Mouse (Mus musculus): ENCODE results near the gene Marveld3. TPM values are rescaled to one million over a fixed set of nuclear protein-coding genes. Genes with fewer than 3 reads are reported as not detected.

The Marveld3 gene
- total and polyA plus RNA-seq, 2 experiments from 2014 or later, result 0.36 to 1.9 TPM

DNA sequence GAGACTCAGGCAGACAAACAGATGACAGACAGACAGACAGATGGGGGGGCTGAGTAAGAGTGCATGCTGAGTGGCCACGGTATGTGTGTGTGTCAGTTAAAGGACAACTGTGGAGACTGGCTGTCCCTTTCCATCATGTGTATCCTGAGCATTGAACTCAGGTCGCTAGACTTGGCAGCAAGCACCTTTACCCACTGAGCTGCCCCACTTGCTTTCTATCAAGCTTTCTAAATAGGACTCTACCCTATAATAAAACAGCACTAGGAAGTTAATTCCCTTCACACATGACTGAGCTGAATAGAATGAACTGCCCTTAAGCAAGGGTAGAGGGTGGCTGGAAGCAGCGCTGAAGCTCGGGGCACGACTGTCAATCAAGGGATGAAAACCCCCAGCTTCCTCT, 30.2 kb upstream of the Marveld3 start:
- Histone ChIP-seq H3K4me2 (ENCODE audit: low read depth, low read length) (no peak overlapping the region), H3K36me3 (replicated peaks; ENCODE audit: control insufficient read depth, insufficient read depth, low read length) (no peaks in the 10 kb centered on the region), H3K27me3 (ENCODE audit: control insufficient read depth, insufficient read depth, low read length) (no peaks in the 10 kb centered on the region), H3K9me3 (replicated peaks; ENCODE audit: control insufficient read depth, low read length) (no peaks in the 10 kb centered on the region), H3K4me1 (ENCODE audit: control insufficient read depth, insufficient read depth) (no peaks in the 10 kb centered on the region), H3K27ac (ENCODE audit: low read depth) (no peak overlapping the region), H3K9ac (replicated peaks; ENCODE audit: low read depth, low read length) (no peak overlapping the region), H3K4me3 (ENCODE audit: low read depth, low read length) (no peak overlapping the region)
- TF ChIP-seq EP300 (IDR thresholded peaks at IDR 0.05; ENCODE audit: low read depth) (no peak), CTCF (IDR thresholded peaks at IDR 0.05; ENCODE audit: low read depth) (no peak)
- ATAC-seq (ENCODE audit: insufficient read depth, low read depth) (no peak), DNase-seq (ENCODE audit: low spot score) (no peak)
- 80% methylated on average over 5 of the region's 5 CpGs for WGBS

- H3K4me2 ChIP-seq (ENCODE audit: low read depth, low read length), result no peak within 1 kb of the TSS
- no peaks in the 10 kb centered on the region for H3K9me3 ChIP-seq (replicated peaks; ENCODE audit: control insufficient read depth, low read length)
- 73% methylated on average over 8 of the region's 8 CpGs for WGBS
- H3K27me3 ChIP-seq (ENCODE audit: control insufficient read depth, insufficient read depth, low read length), result no peaks in the 10 kb centered on the region
- H3K36me3 ChIP-seq (replicated peaks; ENCODE audit: control insufficient read depth, insufficient read depth, low read length), result no peaks in the 10 kb centered on the region
- H3K27ac ChIP-seq (ENCODE audit: low read depth), result no peak within 1 kb of the TSS
- no peak for TF ChIP-seq EP300 (IDR thresholded peaks at IDR 0.05; ENCODE audit: low read depth)
- no peak for TF ChIP-seq CTCF (IDR thresholded peaks at IDR 0.05; ENCODE audit: low read depth)
- no peak within 1 kb of the TSS for H3K9ac ChIP-seq (replicated peaks; ENCODE audit: low read depth, low read length)
- ATAC-seq (ENCODE audit: insufficient read depth, low read depth) (no peak), DNase-seq (ENCODE audit: low spot score) (no peak)
- no peaks in the 10 kb centered on the region for H3K4me1 ChIP-seq (ENCODE audit: control insufficient read depth, insufficient read depth)
- H3K4me3 ChIP-seq (ENCODE audit: low read depth, low read length), result no peak within 1 kb of the TSS
These were observed 28.2 kb upstream of the Marveld3 start, which contains the start of gene Tat for GRCm38 (mm10) chr8:109990224-109990623. Gene Tat, plus strand, starts transcription at chr8:109990437.

DNA sequence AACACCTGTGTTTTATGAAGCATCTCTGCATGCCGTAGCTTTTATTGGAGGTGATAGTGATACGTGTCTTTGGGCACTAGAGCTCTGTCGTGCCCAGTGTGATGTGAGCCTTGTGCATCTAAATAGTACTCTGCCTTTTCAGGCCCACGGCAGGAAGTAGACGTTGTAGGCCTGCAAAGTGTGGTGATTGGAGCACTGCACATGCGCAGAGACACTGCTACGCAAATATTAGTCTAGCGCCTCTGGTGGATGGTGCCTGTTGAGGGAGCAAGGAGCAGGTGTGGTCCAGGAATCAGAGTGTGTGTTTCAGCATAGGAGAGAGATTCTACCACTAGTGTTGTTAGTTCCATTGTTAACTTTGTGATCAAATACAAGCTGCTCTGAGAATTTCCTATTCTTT, 27.1 kb upstream of the Marveld3 start:
- DNase-seq (ENCODE audit: low spot score) (no peak), ATAC-seq (ENCODE audit: insufficient read depth, low read depth) (no peak)
- H3K9ac ChIP-seq (replicated peaks; ENCODE audit: low read depth, low read length), result no peak overlapping the region
- H3K4me3 ChIP-seq (ENCODE audit: low read depth, low read length), result no peak overlapping the region
- no peaks in the 10 kb centered on the region for H3K4me1 ChIP-seq (ENCODE audit: control insufficient read depth, insufficient read depth)
- H3K27me3 ChIP-seq (ENCODE audit: control insufficient read depth, insufficient read depth, low read length), result no peaks in the 10 kb centered on the region
- 89% methylated on average over 8 of the region's 8 CpGs for WGBS
- no peak overlapping the region for H3K4me2 ChIP-seq (ENCODE audit: low read depth, low read length)
- H3K27ac ChIP-seq (ENCODE audit: low read depth), result no peak overlapping the region
- no peaks in the 10 kb centered on the region for H3K36me3 ChIP-seq (replicated peaks; ENCODE audit: control insufficient read depth, insufficient read depth, low read length)
- H3K9me3 ChIP-seq (replicated peaks; ENCODE audit: control insufficient read depth, low read length), result no peaks in the 10 kb centered on the region
- TF ChIP-seq CTCF (IDR thresholded peaks at IDR 0.05; ENCODE audit: low read depth) (no peak), EP300 (IDR thresholded peaks at IDR 0.05; ENCODE audit: low read depth) (no peak)

- Histone ChIP-seq H3K9me3 (replicated peaks; ENCODE audit: control insufficient read depth, low read length) (no peaks in the 10 kb centered on the region), H3K4me2 (ENCODE audit: low read depth, low read length) (no peak overlapping the region), H3K27ac (ENCODE audit: low read depth) (no peak overlapping the region), H3K36me3 (replicated peaks; ENCODE audit: control insufficient read depth, insufficient read depth, low read length) (no peaks in the 10 kb centered on the region), H3K27me3 (ENCODE audit: control insufficient read depth, insufficient read depth, low read length) (no peaks in the 10 kb centered on the region), H3K4me3 (ENCODE audit: low read depth, low read length) (no peak overlapping the region), H3K4me1 (ENCODE audit: control insufficient read depth, insufficient read depth) (no peaks in the 10 kb centered on the region), H3K9ac (replicated peaks; ENCODE audit: low read depth, low read length) (no peak overlapping the region)
- TF ChIP-seq CTCF (IDR thresholded peaks at IDR 0.05; ENCODE audit: low read depth) (no peak), EP300 (IDR thresholded peaks at IDR 0.05; ENCODE audit: low read depth) (no peak)
- DNase-seq (ENCODE audit: low spot score), result no peak
- WGBS, result 55% methylated on average over 7 of the region's 7 CpGs
- ATAC-seq (ENCODE audit: insufficient read depth, low read depth), result no peak
These were observed 25.8 kb upstream of the Marveld3 start for GRCm38 (mm10) chr8:109987776-109988175.

DNA sequence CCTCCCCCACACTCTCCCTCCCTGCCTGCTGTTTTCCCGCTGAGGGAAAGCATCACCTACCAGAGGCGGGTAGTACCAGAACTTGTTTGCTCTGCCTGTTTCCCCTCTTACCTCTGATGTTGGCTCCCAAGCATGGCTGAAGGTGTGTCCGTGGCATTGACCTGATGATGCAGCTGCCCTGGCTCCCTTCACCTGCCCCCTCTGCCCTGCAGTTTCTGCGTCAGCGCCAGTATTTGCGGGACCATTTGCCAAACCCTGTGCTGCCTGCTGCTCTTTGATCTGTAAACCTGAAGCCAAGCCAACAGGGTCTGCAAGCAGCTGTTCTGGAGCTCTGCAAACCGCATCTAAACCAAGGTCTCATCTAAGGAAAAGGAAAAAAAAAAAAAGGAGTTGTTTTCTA, 24.4 kb upstream of the Marveld3 start:
- Histone ChIP-seq H3K9ac (replicated peaks; ENCODE audit: low read depth, low read length) (no peak overlapping the region), H3K9me3 (replicated peaks; ENCODE audit: control insufficient read depth, low read length) (no peaks in the 10 kb centered on the region), H3K27me3 (ENCODE audit: control insufficient read depth, insufficient read depth, low read length) (no peaks in the 10 kb centered on the region), H3K4me2 (ENCODE audit: low read depth, low read length) (no peak overlapping the region), H3K4me1 (ENCODE audit: control insufficient read depth, insufficient read depth) (no peaks in the 10 kb centered on the region), H3K4me3 (ENCODE audit: low read depth, low read length) (no peak overlapping the region), H3K27ac (ENCODE audit: low read depth) (no peak overlapping the region), H3K36me3 (replicated peaks; ENCODE audit: control insufficient read depth, insufficient read depth, low read length) (no peaks in the 10 kb centered on the region)
- no peak for TF ChIP-seq CTCF (IDR thresholded peaks at IDR 0.05; ENCODE audit: low read depth)
- TF ChIP-seq EP300 (IDR thresholded peaks at IDR 0.05; ENCODE audit: low read depth), result no peak
- 55% methylated on average over 7 of the region's 7 CpGs for WGBS
- ATAC-seq (ENCODE audit: insufficient read depth, low read depth), result no peak
- DNase-seq (ENCODE audit: low spot score), result no peak

DNA sequence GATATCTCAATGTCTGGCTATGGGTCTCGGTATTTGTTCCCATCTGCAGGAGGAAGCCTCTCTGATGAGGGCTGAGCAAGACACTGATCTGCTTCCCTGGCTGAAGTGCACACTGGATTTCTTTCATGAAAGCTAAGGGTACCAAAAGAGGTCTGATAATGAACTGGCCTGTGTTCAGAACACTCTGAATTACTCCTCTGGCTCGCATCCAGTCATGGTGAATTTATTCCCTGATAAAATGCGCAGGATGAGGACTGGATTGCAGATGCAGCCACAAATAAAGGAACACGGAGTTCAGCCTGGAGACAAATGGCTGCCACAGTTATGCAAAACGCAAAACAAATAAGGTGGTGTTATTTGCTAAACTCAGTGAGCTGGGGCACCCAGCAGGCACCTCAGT, 21.9 kb upstream of the Marveld3 start:
- no peak overlapping the region for H3K4me3 ChIP-seq (ENCODE audit: low read depth, low read length)
- H3K36me3 ChIP-seq (replicated peaks; ENCODE audit: control insufficient read depth, insufficient read depth, low read length), result no peaks in the 10 kb centered on the region
- no peaks in the 10 kb centered on the region for H3K4me1 ChIP-seq (ENCODE audit: control insufficient read depth, insufficient read depth)
- no peak overlapping the region for H3K27ac ChIP-seq (ENCODE audit: low read depth)
- no peak overlapping the region for H3K4me2 ChIP-seq (ENCODE audit: low read depth, low read length)
- no peaks in the 10 kb centered on the region for H3K27me3 ChIP-seq (ENCODE audit: control insufficient read depth, insufficient read depth, low read length)
- H3K9ac ChIP-seq (replicated peaks; ENCODE audit: low read depth, low read length), result no peak overlapping the region
- ATAC-seq (ENCODE audit: insufficient read depth, low read depth), result no peak
- no peaks in the 10 kb centered on the region for H3K9me3 ChIP-seq (replicated peaks; ENCODE audit: control insufficient read depth, low read length)
- no peak for DNase-seq (ENCODE audit: low spot score)
- 19% methylated on average over 5 of the region's 5 CpGs for WGBS
- no peak for TF ChIP-seq EP300 (IDR thresholded peaks at IDR 0.05; ENCODE audit: low read depth)
- no peak for TF ChIP-seq CTCF (IDR thresholded peaks at IDR 0.05; ENCODE audit: low read depth)
